Mouse (Mus musculus): Measurements from ENCODE around the gene Peli3. TPM values are rescaled to one million over a fixed set of nuclear protein-coding genes. Genes with fewer than 3 reads are reported as not detected.
A peak's percentile ranks its signal among the peaks of the same experiment; 100 is the strongest.

Gene Peli3
- polyA plus RNA-seq, 1 experiment from 2014 or later, result 1.0 TPM

DNA sequence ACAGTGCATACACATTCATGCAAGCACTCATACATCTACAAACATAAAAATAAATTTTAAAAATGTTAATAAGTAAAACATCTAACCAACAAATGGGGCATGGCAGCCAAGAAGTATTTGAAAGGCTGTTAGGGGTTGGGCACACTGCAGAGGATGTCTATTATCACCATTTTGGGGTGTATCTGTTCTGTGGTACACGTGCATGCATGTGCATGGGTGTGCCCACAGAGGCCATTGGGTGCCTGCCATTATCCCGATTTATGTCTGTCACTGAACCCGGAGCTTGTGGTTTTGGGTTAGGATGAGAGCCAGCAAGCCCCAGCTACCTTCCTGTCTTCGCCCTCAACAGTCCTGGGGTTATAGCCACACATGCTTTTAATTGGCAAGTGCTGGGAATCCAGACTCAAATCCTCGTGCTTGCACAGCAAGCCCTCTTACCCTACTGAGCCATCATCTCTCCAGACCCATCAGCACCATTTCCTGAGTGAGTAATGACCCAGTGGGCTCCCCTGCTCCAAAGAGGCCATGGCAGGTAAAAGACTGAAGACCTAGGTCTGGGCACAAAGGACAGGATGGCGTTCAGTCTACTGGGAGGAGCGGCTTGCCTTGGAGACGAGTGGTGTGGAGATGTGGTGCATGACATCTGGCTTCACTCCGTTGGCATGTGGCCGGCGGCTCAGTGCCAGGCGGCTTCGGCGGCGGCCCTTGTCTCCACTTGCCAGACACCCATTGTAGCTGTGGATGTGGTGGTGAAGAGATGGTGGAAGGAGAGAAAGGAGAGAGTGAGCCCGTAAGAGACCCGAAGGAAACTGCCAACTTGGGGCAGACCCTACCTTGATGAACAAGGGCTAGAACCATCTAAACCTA, 5.2 kb downstream of the Peli3 start:
- Histone ChIP-seq H3K27me3 (ENCODE audit: insufficient read depth, poor library complexity, severe bottlenecking) (peaks cover 35% of the 10 kb centered on the region), H3K4me3 (no peak overlapping the region), H3K36me3 (no peaks in the 10 kb centered on the region), H3K27ac (no peak overlapping the region), H3K4me1 (peaks cover 7% of the 10 kb centered on the region), H3K9me3 (no peaks in the 10 kb centered on the region)
- WGBS, result 85% methylated on average over 17 of the region's 17 CpGs
- DNase-seq (ENCODE audit: low spot score), result no peak

DNA sequence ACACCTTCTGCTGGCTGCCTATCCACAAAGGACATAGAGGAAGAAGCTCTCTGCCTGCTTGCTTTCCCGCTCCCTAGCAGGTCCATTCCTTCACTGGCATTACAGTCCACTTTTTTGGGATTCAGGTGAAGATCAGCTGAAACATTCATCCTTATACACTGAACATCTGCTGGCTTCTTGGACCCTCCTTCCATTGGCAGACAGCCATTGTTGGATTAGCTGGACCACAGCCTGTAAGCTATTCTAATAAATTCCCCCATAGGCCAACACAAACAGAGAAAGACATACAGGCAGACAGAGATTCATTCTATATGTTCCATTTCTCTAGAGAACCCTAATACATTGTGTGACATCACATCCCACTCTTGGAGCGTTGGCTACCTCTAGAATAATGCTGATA, 6.0 kb downstream of the Peli3 start:
- Histone ChIP-seq H3K9me3 (no peaks in the 10 kb centered on the region), H3K27me3 (ENCODE audit: insufficient read depth, poor library complexity, severe bottlenecking) (peaks cover 35% of the 10 kb centered on the region), H3K36me3 (no peaks in the 10 kb centered on the region), H3K4me3 (no peak overlapping the region), H3K27ac (no peak overlapping the region), H3K4me1 (no peaks in the 10 kb centered on the region)
- no peak for DNase-seq (ENCODE audit: low spot score)
- 89% methylated on average over 2 of the region's 2 CpGs for WGBS

DNA sequence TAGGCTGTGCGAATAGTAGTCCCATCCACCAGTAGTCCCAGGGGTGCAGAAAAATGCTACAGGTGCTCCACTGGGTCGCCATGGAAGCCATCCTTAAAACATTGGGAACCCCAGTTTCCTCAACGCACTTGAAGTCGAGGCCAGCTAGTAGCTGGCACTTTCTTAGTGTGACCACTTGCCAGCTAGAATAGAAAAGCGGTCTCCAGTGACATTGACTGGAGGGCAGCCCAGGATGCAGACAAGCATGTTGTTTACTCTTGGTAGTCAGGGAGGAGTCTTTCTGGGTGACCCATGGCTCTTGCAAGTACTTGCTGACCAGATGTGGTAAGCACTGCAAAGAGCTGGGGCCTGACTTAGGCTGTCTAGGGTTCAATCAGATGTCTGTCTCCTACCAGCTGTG, 14.1 kb downstream of the Peli3 start:
- H3K27me3 ChIP-seq (ENCODE audit: insufficient read depth, poor library complexity, severe bottlenecking), result peaks cover 18% of the 10 kb centered on the region; the same call in 1 of the 2 replicates
- peaks cover 26% of the 10 kb centered on the region for H3K36me3 ChIP-seq
- peak overlapping the region; percentile 90 for H3K27ac ChIP-seq
- no peaks in the 10 kb centered on the region for H3K9me3 ChIP-seq
- no peak for DNase-seq (ENCODE audit: low spot score)
- peaks cover 27% of the 10 kb centered on the region for H3K4me1 ChIP-seq
- H3K4me3 ChIP-seq, result peak overlapping the region; percentile 74
- 62% methylated on average over 5 of the region's 5 CpGs for WGBS

DNA sequence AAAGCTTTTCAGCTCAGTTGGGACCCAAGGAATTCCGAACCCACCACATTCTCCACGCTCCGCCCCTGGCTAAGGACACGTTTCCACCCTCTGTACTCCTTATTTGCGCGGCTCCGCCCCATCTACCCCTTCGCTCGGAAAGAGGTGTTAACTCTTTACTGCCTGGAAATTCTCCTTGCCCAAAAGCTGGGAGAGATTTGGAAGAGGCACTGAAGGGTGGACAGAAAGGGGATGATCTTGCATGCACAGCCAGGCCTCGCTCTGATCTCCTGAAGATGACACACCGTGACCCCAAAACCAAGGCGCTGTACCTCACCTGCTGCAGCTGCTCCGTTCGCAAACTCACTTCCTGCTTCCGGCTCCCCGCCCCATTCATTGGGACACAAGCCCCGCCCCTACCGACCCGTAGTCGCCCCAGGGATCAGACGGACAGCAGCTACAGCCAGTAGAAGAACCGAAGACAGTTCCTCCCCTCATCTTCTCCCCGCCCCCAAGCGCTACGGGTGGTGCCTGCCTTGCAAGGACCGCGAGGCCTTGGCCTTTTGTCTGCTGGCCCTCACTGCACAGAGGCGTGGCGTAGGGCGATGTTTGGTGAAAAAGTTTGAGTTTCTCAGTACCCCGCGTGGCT, 14.9 kb downstream of the Peli3 start, which contains the start of gene Dpp3:
Gene Dpp3, minus strand, starts transcription at position 384 of the 628 bp plus-strand sequence.
- WGBS, result under 1% methylated on average over 32 of the region's 32 CpGs
- Histone ChIP-seq H3K4me1 (peaks cover 27% of the 10 kb centered on the region), H3K27ac (peak within 1 kb of the TSS; percentile 90), H3K36me3 (peaks cover 33% of the 10 kb centered on the region), H3K4me3 (peak within 1 kb of the TSS; percentile 74), H3K27me3 (ENCODE audit: insufficient read depth, poor library complexity, severe bottlenecking) (peaks cover 13% of the 10 kb centered on the region; the same call in 1 of the 2 replicates), H3K9me3 (no peaks in the 10 kb centered on the region)
- DNase-seq (ENCODE audit: low spot score), result peak; percentile 99

DNA sequence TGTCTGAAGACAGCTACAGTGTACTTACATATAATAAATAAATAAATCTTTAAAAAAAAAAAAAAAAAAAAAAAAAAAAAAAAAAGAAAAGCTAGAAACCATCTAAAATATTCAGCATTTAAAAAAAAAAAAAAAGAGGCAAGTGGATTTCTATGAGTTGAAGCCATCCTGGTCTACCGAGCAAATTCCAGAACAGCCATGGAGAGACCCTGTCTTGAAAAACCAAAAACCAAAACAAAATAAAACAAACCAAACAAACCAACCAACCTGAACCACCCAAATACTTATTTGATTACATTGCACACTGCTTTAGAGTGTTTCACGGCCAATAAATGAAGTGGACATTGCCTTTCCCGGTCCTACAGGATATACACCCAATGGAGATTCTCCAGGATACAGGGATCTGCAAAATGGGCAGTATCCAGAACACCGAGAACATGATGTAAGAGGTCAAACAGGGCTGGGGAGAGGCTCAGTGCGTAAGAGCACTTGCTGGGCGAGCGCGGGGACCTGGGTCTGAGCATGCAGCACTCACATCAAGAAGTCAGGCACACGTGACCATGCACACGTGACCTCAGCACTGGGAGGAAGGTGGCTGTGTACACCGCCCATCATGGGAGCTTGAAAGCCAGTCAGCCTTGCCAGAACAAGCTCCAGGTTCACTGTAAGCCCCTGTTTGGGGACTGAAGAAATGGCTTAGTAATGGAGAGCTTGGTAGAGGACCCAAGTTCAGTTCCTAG, 17.6 kb downstream of the Peli3 start:
- Histone ChIP-seq H3K27ac (no peak overlapping the region), H3K4me3 (no peak overlapping the region), H3K36me3 (peaks cover 61% of the 10 kb centered on the region), H3K9me3 (no peaks in the 10 kb centered on the region), H3K27me3 (ENCODE audit: insufficient read depth, poor library complexity, severe bottlenecking) (no peaks in the 10 kb centered on the region), H3K4me1 (peaks cover 27% of the 10 kb centered on the region)
- WGBS, result 96% methylated on average over 11 of the region's 11 CpGs
- DNase-seq (ENCODE audit: low spot score), result no peak

DNA sequence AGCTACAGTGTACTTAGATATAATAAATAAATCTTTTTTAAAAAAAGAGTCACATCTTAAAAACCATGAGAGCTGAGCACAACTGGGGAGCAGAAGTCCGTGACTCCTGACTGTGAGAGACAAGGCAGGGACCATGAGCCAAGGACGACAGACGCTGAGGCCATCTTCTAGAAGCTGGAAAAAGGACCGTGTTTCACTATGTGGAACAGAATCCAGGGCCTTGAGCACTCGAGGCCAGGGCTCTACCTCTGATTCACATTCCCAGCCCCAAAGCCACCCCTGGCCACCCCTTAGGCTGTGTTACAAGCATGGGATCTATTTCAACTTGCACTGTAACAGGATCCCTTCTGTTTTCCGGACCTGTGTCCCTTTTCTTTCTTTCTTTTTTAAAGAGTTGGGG, 23.3 kb downstream of the Peli3 start:
- WGBS, result 85% methylated on average over 6 of the region's 6 CpGs
- no peak overlapping the region for H3K4me3 ChIP-seq

DNA sequence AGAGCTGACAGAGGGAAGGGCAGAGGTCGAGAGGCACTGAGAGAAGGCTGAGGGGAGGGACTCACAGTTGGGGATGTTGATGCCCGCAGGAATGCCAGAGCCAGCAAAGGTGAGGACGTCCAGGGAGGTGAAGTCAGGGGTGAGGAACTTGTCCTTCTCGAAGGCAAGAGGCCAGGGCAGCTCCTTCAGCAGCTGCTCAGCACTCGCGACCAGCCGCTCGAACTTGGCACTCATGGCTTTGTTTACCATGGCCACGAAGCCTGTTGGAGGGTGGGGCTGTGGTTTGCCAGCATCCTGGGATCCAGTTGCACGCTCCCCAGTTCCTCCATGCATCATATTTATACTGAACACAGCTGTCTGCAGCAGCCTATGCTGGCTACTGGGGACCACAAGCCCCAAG, 26.1 kb downstream of the Peli3 start:
- Histone ChIP-seq H3K36me3 (peaks cover 98% of the 10 kb centered on the region), H3K4me3 (no peak overlapping the region), H3K27ac (no peak overlapping the region), H3K27me3 (ENCODE audit: insufficient read depth, poor library complexity, severe bottlenecking) (no peaks in the 10 kb centered on the region), H3K9me3 (no peaks in the 10 kb centered on the region), H3K4me1 (no peaks in the 10 kb centered on the region)
- 88% methylated on average over 10 of the region's 10 CpGs for WGBS
- DNase-seq (ENCODE audit: low spot score), result no peak

More for the DNA sequence above, 23.3 kb downstream of the Peli3 start:
- no peak for DNase-seq (ENCODE audit: low spot score)
- peaks cover 97% of the 10 kb centered on the region for H3K36me3 ChIP-seq
- no peaks in the 10 kb centered on the region for H3K9me3 ChIP-seq
- no peaks in the 10 kb centered on the region for H3K4me1 ChIP-seq
- no peak overlapping the region for H3K27ac ChIP-seq
- H3K27me3 ChIP-seq (ENCODE audit: insufficient read depth, poor library complexity, severe bottlenecking), result no peaks in the 10 kb centered on the region

DNA sequence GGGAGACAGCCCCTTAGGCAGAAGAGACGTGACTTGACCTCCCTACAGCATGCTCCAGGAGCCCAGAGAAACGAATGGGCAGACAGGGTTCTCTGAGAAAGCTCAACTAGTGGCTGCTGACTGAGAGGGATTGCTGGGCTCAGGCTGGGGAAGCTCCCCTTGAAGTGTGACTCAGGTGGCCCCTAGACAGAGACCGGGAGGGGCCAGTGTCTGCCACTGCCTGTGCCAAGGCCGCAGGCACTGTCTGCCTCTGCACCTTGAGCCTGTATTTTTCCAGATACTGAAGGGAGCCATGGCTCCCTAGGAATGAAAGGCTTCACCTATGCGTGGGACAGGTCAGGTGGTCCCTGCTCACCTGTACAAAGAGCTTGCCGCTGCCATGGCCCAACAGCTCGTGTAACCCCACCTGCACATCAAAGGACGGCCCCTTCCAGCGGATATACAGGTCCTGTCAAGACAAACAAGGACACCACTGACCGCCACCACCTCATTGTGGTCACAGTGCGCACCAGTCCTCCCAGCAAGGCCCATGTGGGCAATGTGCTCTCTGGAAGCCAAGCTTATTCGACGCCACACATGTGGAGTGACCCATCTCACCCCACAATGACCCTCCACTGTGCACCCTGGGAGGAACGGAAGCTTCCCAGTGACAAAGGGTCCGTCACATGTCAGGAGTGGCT, 26.9 kb downstream of the Peli3 start:
- H3K9me3 ChIP-seq, result no peaks in the 10 kb centered on the region
- WGBS, result 89% methylated on average over 15 of the region's 15 CpGs
- no peaks in the 10 kb centered on the region for H3K27me3 ChIP-seq (ENCODE audit: insufficient read depth, poor library complexity, severe bottlenecking)
- H3K4me3 ChIP-seq, result no peak overlapping the region
- DNase-seq (ENCODE audit: low spot score), result no peak
- peaks cover 98% of the 10 kb centered on the region for H3K36me3 ChIP-seq
- no peak overlapping the region for H3K27ac ChIP-seq
- H3K4me1 ChIP-seq, result no peaks in the 10 kb centered on the region

DNA sequence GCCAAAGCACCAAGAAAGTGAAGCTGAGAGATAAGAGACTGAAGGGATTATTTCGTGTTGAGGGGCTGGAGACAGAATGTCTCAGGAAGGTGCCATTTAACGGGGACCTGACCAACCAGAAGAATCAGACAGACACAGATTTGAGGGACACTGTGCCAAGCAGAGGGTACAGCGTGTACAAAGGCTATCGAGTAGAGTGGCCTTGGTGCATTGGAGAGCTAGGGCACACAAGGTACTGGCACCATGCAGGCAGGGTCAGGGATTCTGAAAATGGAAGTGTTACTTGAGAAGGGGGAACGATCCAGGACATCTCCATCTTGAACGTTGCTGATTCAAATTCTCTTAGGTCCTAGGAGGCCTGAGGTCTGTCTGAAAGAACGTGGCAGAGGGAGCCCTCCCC, 33.6 kb downstream of the Peli3 start:
- 85% methylated on average over 7 of the region's 7 CpGs for WGBS
- Histone ChIP-seq H3K4me1 (0 out of 2 replicates have a peak, but pooled peaks cover 3% of the 10 kb centered on the region), H3K27ac (no peak overlapping the region), H3K36me3 (peaks cover 68% of the 10 kb centered on the region), H3K27me3 (ENCODE audit: insufficient read depth, poor library complexity, severe bottlenecking) (no peaks in the 10 kb centered on the region), H3K4me3 (no peak overlapping the region), H3K9me3 (no peaks in the 10 kb centered on the region)
- DNase-seq (ENCODE audit: low spot score), result no peak

DNA sequence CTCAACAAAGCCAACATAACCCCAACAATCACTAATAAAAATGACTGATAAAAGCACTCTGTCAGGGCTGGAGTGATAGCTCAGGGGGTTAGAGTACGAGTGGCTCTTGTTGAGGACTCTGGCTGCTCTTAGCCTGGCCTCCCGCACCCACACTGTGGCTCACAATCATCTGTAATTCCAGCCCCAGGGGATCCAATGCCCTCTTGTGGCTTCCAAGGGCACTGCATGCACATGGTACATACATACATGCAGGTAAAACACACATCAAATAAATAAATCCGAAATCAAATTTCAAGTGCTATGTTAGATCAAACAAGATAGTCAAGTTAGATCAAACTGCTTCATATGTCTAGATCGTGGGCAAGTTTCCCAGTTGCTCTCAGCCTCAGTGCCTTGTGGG, 34.8 kb downstream of the Peli3 start:
- Histone ChIP-seq H3K9me3 (no peaks in the 10 kb centered on the region), H3K27ac (no peak overlapping the region), H3K27me3 (ENCODE audit: insufficient read depth, poor library complexity, severe bottlenecking) (no peaks in the 10 kb centered on the region), H3K4me3 (no peak overlapping the region), H3K36me3 (peaks cover 58% of the 10 kb centered on the region), H3K4me1 (0 out of 2 replicates have a peak, but pooled peaks cover 3% of the 10 kb centered on the region)
- 83% methylated on average over 4 of the region's 4 CpGs for WGBS
- DNase-seq (ENCODE audit: low spot score), result no peak

DNA sequence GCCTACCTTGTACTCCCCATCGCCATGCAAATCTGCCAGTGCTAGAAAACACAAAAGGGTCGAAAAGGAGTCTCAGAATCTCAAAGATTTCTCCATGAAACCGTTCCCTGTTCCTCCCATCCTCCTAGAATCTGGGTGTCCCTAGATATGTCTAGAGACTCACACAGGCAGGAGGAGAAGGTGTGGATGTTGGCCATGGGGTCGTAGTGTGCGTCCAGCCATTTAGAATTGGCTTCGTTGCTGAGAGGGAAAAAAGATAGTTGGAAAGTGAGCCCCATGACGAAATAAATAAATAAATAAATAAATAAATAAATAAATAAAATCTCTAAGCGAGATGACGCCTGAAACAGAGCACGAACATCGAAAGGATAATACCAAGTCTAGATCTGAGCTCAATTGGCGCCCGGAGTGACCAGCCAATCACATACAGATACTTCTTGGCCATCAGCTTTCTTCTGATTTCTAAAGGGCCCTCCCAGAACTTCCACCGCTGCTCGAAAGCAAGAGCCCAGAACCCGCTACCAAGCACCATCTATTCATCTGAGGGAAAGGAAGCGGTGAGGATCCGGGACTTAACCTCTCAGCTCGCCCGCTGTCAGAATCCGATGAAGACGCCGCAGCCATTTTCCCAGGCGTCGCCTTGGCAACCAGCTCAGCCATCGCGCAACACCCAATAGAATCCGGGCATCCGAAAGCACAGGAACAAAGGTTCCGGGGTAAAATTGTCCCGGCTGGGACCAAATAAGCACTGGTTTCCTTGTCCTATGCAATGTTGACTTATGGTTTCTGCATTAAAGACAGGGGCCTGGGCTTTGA, 36.7 kb downstream of the Peli3 start, which contains the start of gene Bbs1:
Gene Bbs1, minus strand, starts transcription at position 650 of the 816 bp plus-strand sequence.
- H3K9me3 ChIP-seq, result no peaks in the 10 kb centered on the region
- peak; percentile 86 for DNase-seq (ENCODE audit: low spot score)
- H3K27me3 ChIP-seq (ENCODE audit: insufficient read depth, poor library complexity, severe bottlenecking), result no peaks in the 10 kb centered on the region
- H3K27ac ChIP-seq, result peak within 1 kb of the TSS; percentile 67; the same call in 1 of the 2 replicates
- 0 out of 2 replicates have a peak, but pooled peaks cover 3% of the 10 kb centered on the region for H3K4me1 ChIP-seq
- peak within 1 kb of the TSS; percentile 75 for H3K4me3 ChIP-seq
- H3K36me3 ChIP-seq, result peaks cover 44% of the 10 kb centered on the region
- WGBS, result 10% methylated on average over 31 of the region's 31 CpGs

Data from heart, embryonic 10.5 days (tissue).